Mouse (Mus musculus) cortical plate, adult 2 months (tissue): ENCODE results near the gene Kdm2b. TPM values are rescaled to one million over a fixed set of nuclear protein-coding genes. Genes with fewer than 3 reads are reported as not detected.

Source experiments
- H3K27ac ChIP-seq: fragments of 200-500 bp; 2 replicates; pipeline ENCODE4 v1.5.1; 2012; ENCODE audit warnings: low read length, control low read depth, inconsistent platforms; ENCODE audit not compliant: insufficient read depth
- H3K4me1 ChIP-seq: fragments of 200-500 bp; 2 replicates; pipeline ENCODE4 v1.6.1; 2011; ENCODE audit warnings: low read length; ENCODE audit not compliant: control insufficient read depth, insufficient read depth
- H3K4me3 ChIP-seq: fragments of 200-500 bp; 2 replicates; pipeline ENCODE4 v1.5.1; 2011; ENCODE audit warnings: mild to moderate bottlenecking, low read length, control low read depth; ENCODE audit not compliant: insufficient read depth
- CTCF ChIP-seq: fragments of 200-500 bp; IDR thresholded peaks from 2 replicates; pipeline ENCODE4 v1.5.1; 2011; ENCODE audit warnings: mild to moderate bottlenecking, control low read depth, low read length; ENCODE audit not compliant: insufficient read depth; ENCODE audit errors: extremely low read depth
- POLR2A ChIP-seq: fragments of 200-500 bp; IDR thresholded peaks from 2 replicates; pipeline ENCODE4 v1.6.1; 2011; ENCODE audit warnings: mild to moderate bottlenecking, low read length, control low read depth; ENCODE audit not compliant: insufficient read depth; ENCODE audit errors: extremely low read depth
- polyA plus RNA-seq: library from polyadenylated mRNA; depleted of rRNA; stranded (reverse); fragments of >200 nt; gene quantifications from 2 replicates; pipeline ENCODE4 v1.2.3, GENCODE M21; 2012; rRNA removed

Kdm2b gene
- 16.6 and 18.7 TPM in 2 replicates for polyA plus RNA-seq

DNA sequence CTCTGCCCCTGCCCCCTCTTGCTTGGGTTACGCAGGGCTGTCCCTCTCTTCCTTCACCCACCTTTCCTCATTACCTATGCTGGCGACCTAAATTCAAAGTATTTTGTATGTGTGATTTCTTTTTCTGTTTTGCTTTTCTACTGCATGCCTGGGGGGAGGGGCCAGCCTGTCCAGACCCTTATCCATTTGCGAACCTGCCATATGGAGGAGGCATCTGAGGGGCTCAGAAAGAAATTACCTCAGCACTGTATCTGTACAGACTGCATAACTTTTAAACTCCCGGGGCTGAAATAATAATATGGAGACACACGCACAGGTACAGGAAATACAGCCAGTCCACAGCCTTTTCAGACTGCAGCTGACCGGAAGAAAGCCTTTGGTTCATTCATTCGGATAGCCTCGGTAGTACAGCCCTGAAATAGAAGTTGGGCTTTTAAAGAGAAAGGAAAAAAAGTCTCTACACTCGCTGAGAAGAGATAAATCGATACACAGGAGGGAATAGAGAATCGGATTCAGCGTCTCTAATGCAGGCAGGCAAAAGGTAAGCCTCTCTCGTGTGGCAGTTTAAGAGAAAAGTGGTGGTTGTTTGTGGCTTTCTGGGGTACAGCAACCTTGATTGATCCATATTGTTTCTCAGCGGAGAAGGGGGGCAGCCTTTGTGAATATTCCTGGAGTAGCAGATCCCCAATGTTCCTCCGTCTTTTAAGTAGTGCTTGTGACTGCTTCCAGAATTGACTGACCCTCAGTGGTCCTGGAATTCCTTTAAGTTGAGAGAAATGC, at the start of gene Kdm2b:
Gene Kdm2b (minus strand): TSS at position 273 of the 780 bp plus-strand sequence.
- TF ChIP-seq POLR2A (no peak), CTCF (no peak)
- Histone ChIP-seq H3K4me3 (peak within 1 kb of the TSS; percentile 89), H3K27ac (peak within 1 kb of the TSS; percentile 39), H3K4me1 (peaks cover 5% of the 10 kb centered on the region)

DNA sequence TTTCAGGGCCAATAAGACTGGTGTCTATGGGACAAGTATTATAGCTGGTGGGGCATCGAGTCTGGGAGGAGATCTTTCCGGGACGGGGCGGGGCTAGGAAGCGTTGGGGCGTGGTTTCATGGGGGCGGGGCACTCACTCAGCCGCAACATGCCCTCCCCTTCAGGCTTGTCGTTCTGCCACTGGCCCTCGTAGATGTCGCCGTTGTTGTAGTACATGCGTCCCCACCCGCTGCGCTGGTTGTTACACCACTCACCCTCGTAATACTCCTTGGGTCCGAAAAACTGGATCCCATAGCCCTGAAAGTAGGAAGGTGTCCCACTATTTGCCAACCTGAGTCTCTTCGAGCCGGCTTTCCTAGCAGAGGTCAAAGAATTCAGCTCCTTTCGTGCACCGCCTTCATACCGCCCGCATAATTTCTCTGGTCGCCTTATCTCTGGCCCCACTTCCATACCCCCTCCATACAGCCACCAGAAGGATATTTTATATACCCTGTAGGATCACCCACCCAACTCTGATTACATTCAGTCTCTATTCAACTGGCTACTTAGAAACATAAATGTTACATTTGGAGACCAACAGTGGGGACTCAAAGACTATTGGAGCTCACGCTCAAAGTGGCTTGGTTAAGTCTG, 49.6 kb upstream of the Kdm2b start:
- no peak for TF ChIP-seq POLR2A
- TF ChIP-seq CTCF: no peak
- Histone ChIP-seq H3K27ac (no peak overlapping the region), H3K4me1 (no peaks in the 10 kb centered on the region), H3K4me3 (peak overlapping the region; percentile 12; the same call in 1 of the 2 replicates)

DNA sequence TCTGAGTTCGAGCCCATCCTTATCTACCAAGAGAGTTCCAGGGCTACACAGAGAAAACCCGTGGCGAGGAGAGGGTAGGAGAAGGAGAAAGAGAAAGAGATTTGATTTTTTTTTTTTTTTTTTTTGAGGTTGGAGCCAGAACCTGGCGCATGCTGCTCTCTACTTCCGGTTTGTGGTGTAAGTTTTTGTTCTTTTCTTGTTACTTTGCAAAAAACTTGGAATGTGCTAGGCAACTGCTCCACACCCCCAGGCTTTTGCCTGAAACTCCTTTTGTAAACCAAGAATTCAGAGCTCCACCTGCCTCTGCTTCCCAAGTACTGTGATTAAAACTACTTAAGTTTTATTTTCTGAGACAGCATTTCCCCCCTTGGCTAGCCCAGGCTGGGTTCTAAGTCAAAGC, 48.5 kb upstream of the Kdm2b start:
- H3K4me3 ChIP-seq: no peak overlapping the region
- H3K27ac ChIP-seq: no peak overlapping the region
- TF ChIP-seq CTCF (no peak), POLR2A (no peak)
- H3K4me1 ChIP-seq: no peaks in the 10 kb centered on the region

DNA sequence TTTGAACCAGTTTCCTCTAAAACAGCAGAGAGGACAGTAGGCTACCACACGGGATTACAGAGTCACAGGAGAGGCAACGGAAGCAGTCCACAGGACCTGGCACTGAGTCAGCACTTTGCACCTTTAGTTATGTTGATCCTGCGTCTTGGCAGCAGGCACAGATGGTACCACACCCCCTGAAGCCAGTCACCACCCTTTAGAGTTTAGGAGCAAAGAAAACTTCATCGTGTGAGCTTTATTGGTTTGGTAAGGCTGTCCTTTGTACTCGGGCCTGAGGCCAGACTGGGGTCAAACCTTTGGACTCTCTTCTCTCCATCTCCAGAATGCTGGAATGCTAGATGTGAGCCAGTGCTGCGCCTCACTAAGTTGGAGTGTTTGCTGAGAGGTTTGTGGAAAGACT, 45.9 kb upstream of the Kdm2b start:
- TF ChIP-seq CTCF (no peak), POLR2A (no peak)
- Histone ChIP-seq H3K27ac (no peak overlapping the region), H3K4me1 (no peaks in the 10 kb centered on the region), H3K4me3 (no peak overlapping the region)

DNA sequence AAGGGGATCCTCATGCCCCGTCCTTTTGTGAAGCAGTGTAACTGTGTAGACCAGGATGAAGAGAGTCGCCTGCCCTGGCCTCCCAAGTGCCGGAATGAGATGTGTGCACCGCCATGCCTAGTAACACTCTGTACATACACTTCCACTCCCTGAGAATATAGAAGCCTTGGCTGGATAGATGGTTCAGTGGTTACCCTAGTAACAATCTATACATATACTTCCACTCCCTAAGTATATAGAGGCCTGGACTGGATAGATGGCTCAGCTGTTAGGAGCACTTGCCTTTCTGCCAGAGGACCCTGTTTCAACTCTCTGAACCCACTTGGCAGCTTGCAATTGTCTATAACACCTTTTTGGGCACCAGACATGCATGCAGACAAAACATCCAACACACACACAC, 45.5 kb upstream of the Kdm2b start:
- Histone ChIP-seq H3K27ac (no peak overlapping the region), H3K4me1 (no peaks in the 10 kb centered on the region), H3K4me3 (no peak overlapping the region)
- TF ChIP-seq CTCF: no peak
- TF ChIP-seq POLR2A: no peak

DNA sequence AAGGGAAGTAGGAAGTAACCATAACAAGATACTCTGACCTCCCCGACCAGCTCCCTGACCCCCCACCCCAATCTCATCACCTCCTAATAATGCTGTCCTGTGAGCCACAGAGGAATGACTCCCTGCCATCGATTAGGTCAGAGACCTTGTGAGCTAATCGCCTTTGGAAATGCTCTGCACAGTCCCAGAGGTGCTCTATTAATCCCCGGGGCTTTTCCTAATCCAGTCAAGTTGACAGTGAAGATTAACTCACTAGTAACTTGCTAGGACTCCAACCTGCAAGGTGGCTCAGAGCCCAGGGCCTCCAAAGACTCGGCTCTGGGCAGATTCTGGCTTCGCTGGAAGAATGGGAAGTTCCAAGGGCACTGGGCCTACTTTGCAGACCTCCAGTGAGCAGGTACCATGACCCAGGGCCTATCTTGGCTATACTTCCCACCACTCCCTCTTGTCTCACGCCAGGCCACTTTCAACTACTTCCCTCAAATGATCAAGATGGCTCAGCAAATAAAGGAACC, 44.1 kb upstream of the Kdm2b start:
- H3K4me1 ChIP-seq: no peaks in the 10 kb centered on the region
- no peak overlapping the region for H3K27ac ChIP-seq
- TF ChIP-seq CTCF (no peak), POLR2A (no peak)
- no peak overlapping the region for H3K4me3 ChIP-seq

DNA sequence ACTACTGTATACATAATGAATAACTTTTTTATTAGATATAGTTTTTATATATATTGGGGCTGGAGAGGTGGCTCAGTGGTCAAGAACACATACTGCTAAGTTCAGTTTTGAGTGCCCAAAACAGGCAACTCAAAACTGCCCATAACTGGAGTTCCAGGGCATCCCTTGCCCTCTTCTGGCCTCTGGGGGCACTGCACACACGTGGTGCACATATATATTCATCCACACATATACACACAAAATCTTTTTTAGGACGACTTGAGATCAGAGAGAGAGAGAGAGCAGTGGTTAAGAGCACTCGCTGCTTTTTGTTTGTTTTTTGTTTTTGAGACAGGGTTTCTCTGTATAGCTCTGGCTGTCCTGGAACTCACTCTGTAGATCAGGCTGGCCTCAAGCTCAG, 41.7 kb upstream of the Kdm2b start:
- H3K4me1 ChIP-seq: no peaks in the 10 kb centered on the region
- no peak overlapping the region for H3K4me3 ChIP-seq
- no peak for TF ChIP-seq CTCF
- no peak for TF ChIP-seq POLR2A
- no peak overlapping the region for H3K27ac ChIP-seq

DNA sequence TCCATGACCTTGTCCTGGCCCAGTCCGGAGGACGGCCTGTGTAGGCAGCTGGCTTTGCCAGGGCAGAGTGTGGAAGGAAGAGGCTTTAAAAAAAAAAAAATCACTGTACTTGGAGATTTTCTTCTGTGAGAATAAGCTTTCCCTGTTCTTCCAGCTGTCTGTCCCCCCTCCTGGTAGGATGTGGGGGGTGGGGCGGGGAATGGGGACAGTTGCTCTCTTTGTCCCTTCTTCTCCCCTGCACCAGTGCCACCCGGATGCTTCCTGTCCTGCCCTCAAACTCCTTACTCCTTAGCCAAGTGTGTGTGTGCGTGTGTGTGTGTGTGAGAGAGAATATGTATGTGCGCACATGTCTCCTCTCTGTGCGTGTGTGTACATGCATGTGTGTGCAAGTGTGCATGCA, 40.1 kb upstream of the Kdm2b start:
- TF ChIP-seq CTCF (no peak), POLR2A (no peak)
- no peak overlapping the region for H3K27ac ChIP-seq
- no peaks in the 10 kb centered on the region for H3K4me1 ChIP-seq
- no peak overlapping the region for H3K4me3 ChIP-seq

DNA sequence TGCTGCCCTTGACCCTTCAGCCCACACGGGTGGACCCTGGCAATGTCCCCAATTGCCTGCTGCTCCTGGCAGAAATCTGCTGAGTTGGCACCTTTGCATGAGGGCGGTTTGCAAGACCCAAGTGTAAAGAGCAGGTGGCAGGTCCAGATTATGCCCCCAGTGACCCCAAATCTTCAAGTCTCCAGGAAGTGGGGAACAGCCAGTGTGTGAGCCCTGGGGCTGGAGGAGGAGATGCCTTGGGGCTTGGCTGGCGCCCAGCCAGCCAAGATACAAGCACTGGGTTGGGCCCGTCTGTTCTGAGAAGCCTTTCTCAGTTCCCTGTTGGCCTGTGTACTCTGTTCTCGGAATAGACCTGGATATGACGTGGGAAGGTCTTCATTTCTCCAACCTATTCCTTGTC, 37.8 kb upstream of the Kdm2b start:
- no peak overlapping the region for H3K4me3 ChIP-seq
- no peak overlapping the region for H3K27ac ChIP-seq
- no peaks in the 10 kb centered on the region for H3K4me1 ChIP-seq
- no peak for TF ChIP-seq CTCF
- TF ChIP-seq POLR2A: no peak

DNA sequence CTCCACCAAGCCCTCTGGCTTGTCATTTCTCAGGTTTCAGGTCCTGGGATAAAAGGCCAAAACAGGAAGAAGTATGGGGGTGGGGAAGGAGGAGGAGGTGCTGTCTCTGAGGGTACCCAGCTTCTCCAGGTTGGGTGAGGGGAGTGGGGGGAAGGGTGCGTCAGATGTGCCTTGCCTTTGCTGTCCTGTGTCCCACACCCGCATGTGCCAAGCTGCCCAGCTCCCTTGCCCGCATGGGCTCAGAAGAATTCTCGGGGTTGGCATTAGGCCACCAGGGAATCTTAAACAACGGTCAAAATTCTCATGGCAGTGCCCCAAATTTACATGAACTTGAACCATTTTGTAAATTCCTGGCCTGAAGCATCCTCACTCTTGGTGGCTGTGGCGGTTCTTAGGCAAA, 36.8 kb upstream of the Kdm2b start:
- no peak overlapping the region for H3K4me3 ChIP-seq
- no peak overlapping the region for H3K27ac ChIP-seq
- H3K4me1 ChIP-seq: no peaks in the 10 kb centered on the region
- TF ChIP-seq POLR2A (no peak), CTCF (no peak)
